Mouse (Mus musculus): Measurements from ENCODE around the gene Mogs. TPM values are rescaled to one million over a fixed set of nuclear protein-coding genes. Genes with fewer than 3 reads are reported as not detected.

The Mogs gene
- polyA plus RNA-seq, 1 experiment from 2014 or later: 56.3 TPM

GRCm38 (mm10) chr6:83132176-83132919 lies 17.1 kb downstream of the Mogs start:
- Histone ChIP-seq H3K27ac (peak overlapping the region; percentile 85), H3K9ac (no peak overlapping the region), H3K9me3 (no peaks in the 10 kb centered on the region), H3K4me3 (replicated peaks) (no peak overlapping the region), H3K4me1 (replicated peaks) (peaks cover 23% of the 10 kb centered on the region), H3K4me2 (replicated peaks) (no peak overlapping the region), H3K36me3 (no peaks in the 10 kb centered on the region), H3K27me3 (replicated peaks) (no peaks in the 10 kb centered on the region)
- WGBS: 71% methylated on average over 9 of the region's 9 CpGs
- ATAC-seq: no peak

- no peaks in the 10 kb centered on the region for H3K36me3 ChIP-seq
- 61% methylated on average over 3 of the region's 3 CpGs for WGBS
- ATAC-seq: no peak
These were observed 18.9 kb downstream of the Mogs start for GRCm38 (mm10) chr6:83134226-83134625.

GRCm38 (mm10) chr6:83134951-83135513 lies 19.7 kb downstream of the Mogs start, which contains the start of gene Rtkn:
Gene Rtkn, plus strand, starts transcription at chr6:83135463.
- Histone ChIP-seq H3K9ac (peak within 1 kb of the TSS; percentile 76), H3K27ac (peak within 1 kb of the TSS; percentile 99), H3K4me3 (replicated peaks) (peak within 1 kb of the TSS; percentile 52), H3K9me3 (no peaks in the 10 kb centered on the region), H3K4me2 (replicated peaks) (peak within 1 kb of the TSS; percentile 75), H3K27me3 (replicated peaks) (no peaks in the 10 kb centered on the region), H3K4me1 (replicated peaks) (peaks cover 37% of the 10 kb centered on the region), H3K36me3 (no peaks in the 10 kb centered on the region)
- no peak for ATAC-seq
- 59% methylated on average over 7 of the region's 7 CpGs for WGBS

More at GRCm38 (mm10) chr6:83134226-83134625, 18.9 kb downstream of the Mogs start:
- Histone ChIP-seq H3K9me3 (no peaks in the 10 kb centered on the region), H3K27ac (no peak overlapping the region), H3K9ac (no peak overlapping the region), H3K4me3 (replicated peaks) (no peak overlapping the region), H3K4me1 (replicated peaks) (peaks cover 37% of the 10 kb centered on the region), H3K4me2 (replicated peaks) (no peak overlapping the region), H3K27me3 (replicated peaks) (no peaks in the 10 kb centered on the region)

GRCm38 (mm10) chr6:83135571-83136161 lies 20.4 kb downstream of the Mogs start:
- H3K27me3 ChIP-seq (replicated peaks): no peaks in the 10 kb centered on the region
- 5% methylated on average over 37 of the region's 37 CpGs for WGBS
- H3K9me3 ChIP-seq: no peaks in the 10 kb centered on the region
- no peaks in the 10 kb centered on the region for H3K36me3 ChIP-seq
- peaks cover 37% of the 10 kb centered on the region for H3K4me1 ChIP-seq (replicated peaks)
- H3K27ac ChIP-seq: peak overlapping the region; percentile 99; the same call in 1 of the 2 replicates
- H3K9ac ChIP-seq: peak overlapping the region; percentile 76
- no peak for ATAC-seq
- H3K4me3 ChIP-seq (replicated peaks): peak overlapping the region; percentile 52
- H3K4me2 ChIP-seq (replicated peaks): peak overlapping the region; percentile 75

- peaks cover 37% of the 10 kb centered on the region for H3K4me1 ChIP-seq (replicated peaks)
- peak overlapping the region; percentile 76 for H3K9ac ChIP-seq
- H3K4me3 ChIP-seq (replicated peaks): peak overlapping the region; percentile 52
- H3K36me3 ChIP-seq: no peaks in the 10 kb centered on the region
- peak overlapping the region; percentile 99 for H3K27ac ChIP-seq
- H3K27me3 ChIP-seq (replicated peaks): no peaks in the 10 kb centered on the region
- WGBS: 10% methylated on average over 5 of the region's 5 CpGs
- no peaks in the 10 kb centered on the region for H3K9me3 ChIP-seq
- peak overlapping the region; percentile 75 for H3K4me2 ChIP-seq (replicated peaks)
- ATAC-seq: no peak
These were observed 21.1 kb downstream of the Mogs start for GRCm38 (mm10) chr6:83136291-83136880.

GRCm38 (mm10) chr6:83136881-83137575 lies 21.7 kb downstream of the Mogs start:
- WGBS: under 1% methylated on average over 26 of the region's 26 CpGs
- Histone ChIP-seq H3K36me3 (no peaks in the 10 kb centered on the region), H3K9me3 (no peaks in the 10 kb centered on the region), H3K4me2 (replicated peaks) (peak overlapping the region; percentile 75), H3K4me3 (replicated peaks) (peak overlapping the region; percentile 52), H3K27ac (peak overlapping the region; percentile 99), H3K27me3 (replicated peaks) (no peaks in the 10 kb centered on the region), H3K9ac (peak overlapping the region; percentile 76), H3K4me1 (replicated peaks) (peaks cover 43% of the 10 kb centered on the region)
- ATAC-seq: peak; percentile 80

GRCm38 (mm10) chr6:83137576-83137950 lies 22.3 kb downstream of the Mogs start:
- Histone ChIP-seq H3K9ac (peak overlapping the region; percentile 76), H3K4me2 (replicated peaks) (peak overlapping the region; percentile 75), H3K4me3 (replicated peaks) (peak overlapping the region; percentile 52), H3K9me3 (no peaks in the 10 kb centered on the region), H3K4me1 (replicated peaks) (peaks cover 49% of the 10 kb centered on the region), H3K36me3 (no peaks in the 10 kb centered on the region), H3K27me3 (replicated peaks) (no peaks in the 10 kb centered on the region), H3K27ac (peak overlapping the region; percentile 99)
- ATAC-seq: peak; percentile 83
- 0% methylated on average over 12 of the region's 12 CpGs for WGBS

GRCm38 (mm10) chr6:83138056-83138455 lies 22.8 kb downstream of the Mogs start:
- H3K4me1 ChIP-seq (replicated peaks): peaks cover 49% of the 10 kb centered on the region
- H3K9me3 ChIP-seq: no peaks in the 10 kb centered on the region
- H3K4me3 ChIP-seq (replicated peaks): peak overlapping the region; percentile 52
- H3K4me2 ChIP-seq (replicated peaks): peak overlapping the region; percentile 75
- 1% methylated on average over 11 of the region's 11 CpGs for WGBS
- no peaks in the 10 kb centered on the region for H3K27me3 ChIP-seq (replicated peaks)
- H3K9ac ChIP-seq: peak overlapping the region; percentile 76
- H3K36me3 ChIP-seq: no peaks in the 10 kb centered on the region
- ATAC-seq: peak; percentile 23
- peak overlapping the region; percentile 99 for H3K27ac ChIP-seq

- whole genome bisulfite sequencing: 91% methylated on average over 8 of the region's 8 CpGs
These were observed 24.7 kb downstream of the Mogs start for GRCm38 (mm10) chr6:83140044-83140443.

GRCm38 (mm10) chr6:83141636-83142035 lies 26.3 kb downstream of the Mogs start:
- Histone ChIP-seq H3K27me3 (replicated peaks) (no peaks in the 10 kb centered on the region), H3K27ac (no peak overlapping the region), H3K4me3 (replicated peaks) (no peak overlapping the region), H3K9me3 (no peaks in the 10 kb centered on the region), H3K9ac (peak overlapping the region; percentile 45; the same call in 1 of the 2 replicates), H3K4me1 (replicated peaks) (peaks cover 26% of the 10 kb centered on the region), H3K4me2 (replicated peaks) (peak overlapping the region; percentile 63), H3K36me3 (no peaks in the 10 kb centered on the region)
- ATAC-seq: no peak
- 46% methylated on average over 4 of the region's 4 CpGs for WGBS

More at GRCm38 (mm10) chr6:83140044-83140443, 24.7 kb downstream of the Mogs start:
- Histone ChIP-seq H3K36me3 (no peaks in the 10 kb centered on the region), H3K4me2 (replicated peaks) (no peak overlapping the region), H3K27me3 (replicated peaks) (no peaks in the 10 kb centered on the region), H3K9me3 (no peaks in the 10 kb centered on the region), H3K27ac (no peak overlapping the region), H3K4me1 (replicated peaks) (peaks cover 42% of the 10 kb centered on the region), H3K9ac (no peak overlapping the region), H3K4me3 (replicated peaks) (no peak overlapping the region)
- ATAC-seq: no peak

GRCm38 (mm10) chr6:83142211-83142731 lies 27.0 kb downstream of the Mogs start:
- no peak for ATAC-seq
- peak overlapping the region; percentile 63 for H3K4me2 ChIP-seq (replicated peaks)
- H3K36me3 ChIP-seq: peaks cover 6% of the 10 kb centered on the region; the same call in 1 of the 2 replicates
- H3K27me3 ChIP-seq (replicated peaks): no peaks in the 10 kb centered on the region
- H3K4me3 ChIP-seq (replicated peaks): peak overlapping the region; percentile 19
- H3K9ac ChIP-seq: peak overlapping the region; percentile 45; the same call in 1 of the 2 replicates
- no peaks in the 10 kb centered on the region for H3K9me3 ChIP-seq
- 11% methylated on average over 41 of the region's 41 CpGs for WGBS
- H3K4me1 ChIP-seq (replicated peaks): peaks cover 26% of the 10 kb centered on the region
- H3K27ac ChIP-seq: no peak overlapping the region
